Mouse (Mus musculus): Measurements from ENCODE around the gene Chrm3.

Gene Chrm3

GRCm38 (mm10) chr13:10236279-10236678 lies 124.4 kb downstream of the Chrm3 start:
- no peak for DNase-seq (ENCODE audit: low read depth, low spot score)

- DNase-seq (ENCODE audit: low read depth, low spot score): no peak
Measured at GRCm38 (mm10) chr13:10235391-10236169, 125.1 kb downstream of the Chrm3 start.

GRCm38 (mm10) chr13:10220403-10220802 lies 140.2 kb downstream of the Chrm3 start:
- DNase-seq (ENCODE audit: low read depth, low spot score): no peak

- no peak for DNase-seq (ENCODE audit: low read depth, low spot score)
Measured at GRCm38 (mm10) chr13:10212112-10212511, 148.5 kb downstream of the Chrm3 start.

- no peak for DNase-seq (ENCODE audit: low read depth, low spot score)
Measured at GRCm38 (mm10) chr13:10210522-10211244, 150.0 kb downstream of the Chrm3 start.

DNA sequence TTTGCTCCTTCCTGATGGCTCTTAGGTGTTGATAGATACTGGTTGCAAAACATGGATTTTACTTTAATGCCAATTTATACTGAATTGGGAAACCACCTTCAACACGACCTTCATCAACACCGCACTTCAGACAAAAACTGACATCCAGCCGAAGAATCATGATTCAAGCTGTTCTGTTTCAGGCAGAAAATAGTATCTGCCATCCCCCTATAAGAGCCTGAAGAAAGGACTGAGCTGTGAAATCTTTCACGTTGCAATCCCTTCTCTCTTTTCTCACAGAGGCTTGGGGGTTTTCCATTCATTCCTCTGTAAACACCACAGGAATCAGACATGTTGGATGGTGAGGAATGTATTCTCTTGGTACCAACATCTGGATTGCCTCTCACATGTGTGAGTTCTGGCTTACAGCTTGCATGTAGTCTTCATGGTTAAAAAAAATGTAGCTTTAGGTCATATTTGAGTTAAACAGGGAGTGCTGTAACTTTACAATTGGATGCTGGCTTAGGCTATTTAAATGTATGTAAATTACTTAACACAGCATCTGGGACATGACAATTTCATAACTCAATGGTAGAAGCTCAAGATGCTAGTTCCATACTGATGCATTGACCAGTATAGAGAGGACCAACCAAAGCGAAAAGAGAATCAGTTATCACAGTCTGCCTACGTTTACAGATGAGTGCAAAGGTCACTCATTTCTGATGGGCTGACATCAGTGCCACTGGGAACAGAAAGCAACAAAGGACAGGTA lies 161.3 kb downstream of the Chrm3 start:
- no peak for DNase-seq (ENCODE audit: low read depth, low spot score)

GRCm38 (mm10) chr13:10189829-10190228 lies 170.8 kb downstream of the Chrm3 start:
- no peak for DNase-seq (ENCODE audit: low read depth, low spot score)

DNA sequence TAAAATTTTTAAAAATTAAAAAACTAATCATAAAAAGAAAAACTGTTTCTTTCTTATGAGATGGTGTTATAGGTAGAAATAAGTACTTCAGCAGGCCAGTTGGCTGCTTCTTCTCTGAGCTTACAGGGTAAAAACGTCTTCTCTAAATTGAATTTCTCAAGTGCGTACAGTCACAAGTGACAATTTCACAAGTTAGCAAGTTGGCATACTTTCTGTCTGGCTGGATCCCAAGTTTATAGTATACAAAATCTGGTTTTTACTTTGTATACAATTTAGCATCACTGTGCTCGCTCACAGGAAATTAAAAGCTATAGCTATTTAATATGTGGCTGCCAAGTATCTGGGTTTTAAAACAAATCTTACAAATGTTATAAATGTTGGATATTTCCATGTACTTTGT lies 172.7 kb downstream of the Chrm3 start:
- DNase-seq (ENCODE audit: low read depth, low spot score): peak; percentile 28

- DNase-seq (ENCODE audit: low read depth, low spot score): no peak
Measured at GRCm38 (mm10) chr13:10183837-10184236, 176.8 kb downstream of the Chrm3 start.

- DNase-seq (ENCODE audit: low read depth, low spot score): no peak
Measured at GRCm38 (mm10) chr13:10182756-10183155, 177.9 kb downstream of the Chrm3 start.

DNA sequence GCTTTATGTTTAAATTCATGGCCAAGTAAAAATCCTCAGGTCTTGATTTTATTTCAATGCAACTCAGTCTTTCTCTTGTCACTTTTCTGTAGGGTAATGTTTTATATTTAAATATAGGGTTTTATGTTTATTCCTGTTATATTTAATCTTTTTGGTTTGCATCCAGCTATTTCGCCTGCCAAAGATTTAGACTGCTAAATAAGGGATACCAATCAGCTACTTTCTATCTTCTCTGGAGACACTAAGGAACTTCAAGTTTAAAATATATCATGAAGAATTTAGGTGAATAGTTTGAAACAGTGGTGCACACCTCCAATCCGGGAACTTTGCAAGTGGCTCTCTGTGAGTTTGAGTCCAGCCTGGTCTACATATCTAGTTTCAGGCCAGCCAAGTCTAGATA lies 190.1 kb downstream of the Chrm3 start:
- DNase-seq (ENCODE audit: low read depth, low spot score): no peak

- no peak for DNase-seq (ENCODE audit: low read depth, low spot score)
Measured at GRCm38 (mm10) chr13:10163354-10163753, 197.3 kb downstream of the Chrm3 start.

DNA sequence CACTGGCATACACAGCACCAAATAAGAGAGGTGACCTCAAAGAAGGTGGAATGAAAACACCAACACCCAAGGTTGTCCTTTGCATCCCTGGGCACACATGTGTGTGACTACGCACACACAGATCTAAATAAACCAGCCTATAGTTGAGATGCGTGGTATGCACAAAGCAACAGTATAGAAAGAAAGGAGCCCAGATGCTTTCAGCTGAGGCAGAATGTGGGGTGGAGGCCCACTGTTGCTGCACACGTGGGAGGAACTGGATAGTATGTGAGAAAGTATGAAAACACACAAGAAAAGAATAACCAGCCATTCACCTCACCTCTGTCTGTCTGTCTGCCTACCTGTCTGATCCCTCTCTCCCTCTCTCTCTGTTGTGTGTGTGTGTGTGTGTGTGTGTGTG lies 203.2 kb downstream of the Chrm3 start:
- no peak for DNase-seq (ENCODE audit: low read depth, low spot score)

GRCm38 (mm10) chr13:10140573-10140972 lies 220.1 kb downstream of the Chrm3 start:
- no peak for DNase-seq (ENCODE audit: low read depth, low spot score)

GRCm38 (mm10) chr13:10138878-10139277 lies 221.8 kb downstream of the Chrm3 start:
- DNase-seq (ENCODE audit: low read depth, low spot score): no peak

- no peak for DNase-seq (ENCODE audit: low read depth, low spot score)
Measured at GRCm38 (mm10) chr13:10131064-10131463, 229.6 kb downstream of the Chrm3 start.

GRCm38 (mm10) chr13:10112211-10112610 lies 248.4 kb downstream of the Chrm3 start:
- DNase-seq (ENCODE audit: low read depth, low spot score): no peak

GRCm38 (mm10) chr13:10109542-10109941 lies 251.1 kb downstream of the Chrm3 start:
- DNase-seq (ENCODE audit: low read depth, low spot score): no peak

DNA sequence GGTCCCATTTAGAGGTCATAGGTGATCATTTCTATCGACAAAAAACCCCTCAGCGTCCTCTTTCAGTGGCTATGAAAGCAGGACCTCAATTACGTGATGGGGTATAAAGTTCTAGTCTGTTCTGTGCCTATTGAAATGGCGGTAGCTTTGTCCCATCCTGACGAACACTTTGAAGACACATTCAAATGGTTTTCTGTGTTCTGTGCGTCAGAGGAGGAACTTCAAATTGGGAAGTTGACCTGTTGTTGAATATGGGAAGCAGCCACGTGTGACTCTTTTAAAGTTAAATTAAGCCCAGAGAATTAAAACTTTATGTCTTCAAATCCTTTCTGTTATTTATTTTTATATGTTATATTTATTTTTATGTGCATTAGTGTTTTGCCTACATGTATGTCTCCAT lies 253.3 kb downstream of the Chrm3 start:
- no peak for DNase-seq (ENCODE audit: low read depth, low spot score)

DNA sequence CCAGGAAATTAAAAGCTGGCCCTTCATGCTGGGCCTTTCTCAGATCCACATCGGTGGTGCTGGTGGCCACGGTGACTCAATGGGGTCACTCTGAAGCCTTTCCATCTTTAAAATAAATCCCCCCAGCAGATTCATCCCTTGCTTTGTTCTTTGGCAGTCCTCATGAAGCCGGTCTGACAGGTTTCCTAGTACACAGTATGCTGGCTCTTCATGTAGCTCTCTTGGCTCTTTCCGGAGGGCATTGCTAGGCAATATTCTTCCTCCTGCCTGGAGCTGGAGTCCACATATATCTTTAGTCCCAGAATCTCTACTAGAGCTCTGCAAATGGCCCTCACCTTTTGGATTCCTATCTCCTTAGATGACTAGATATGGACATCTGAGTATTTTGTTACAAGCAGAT lies 269.9 kb downstream of the Chrm3 start:
- DNase-seq (ENCODE audit: low read depth, low spot score): no peak

DNA sequence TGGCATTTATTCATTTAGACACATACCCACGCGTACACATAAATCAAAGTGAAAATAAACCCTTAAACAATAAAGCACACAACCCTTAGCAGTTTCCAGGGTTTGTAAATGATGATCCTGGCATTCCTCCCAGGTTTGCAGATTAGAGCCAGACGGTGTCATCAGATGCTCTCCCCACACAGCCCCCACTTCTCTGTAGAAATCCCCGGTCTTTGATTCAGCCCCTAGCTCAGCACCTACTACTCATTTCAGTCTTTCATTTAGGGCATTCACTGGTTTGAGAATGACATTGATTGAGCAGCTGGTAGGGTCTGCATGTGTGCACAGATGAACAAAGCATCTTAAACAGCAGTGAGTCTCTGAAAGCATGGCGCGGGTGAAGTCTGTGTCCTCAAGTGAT lies 274.3 kb downstream of the Chrm3 start:
- no peak for DNase-seq (ENCODE audit: low read depth, low spot score)

DNA sequence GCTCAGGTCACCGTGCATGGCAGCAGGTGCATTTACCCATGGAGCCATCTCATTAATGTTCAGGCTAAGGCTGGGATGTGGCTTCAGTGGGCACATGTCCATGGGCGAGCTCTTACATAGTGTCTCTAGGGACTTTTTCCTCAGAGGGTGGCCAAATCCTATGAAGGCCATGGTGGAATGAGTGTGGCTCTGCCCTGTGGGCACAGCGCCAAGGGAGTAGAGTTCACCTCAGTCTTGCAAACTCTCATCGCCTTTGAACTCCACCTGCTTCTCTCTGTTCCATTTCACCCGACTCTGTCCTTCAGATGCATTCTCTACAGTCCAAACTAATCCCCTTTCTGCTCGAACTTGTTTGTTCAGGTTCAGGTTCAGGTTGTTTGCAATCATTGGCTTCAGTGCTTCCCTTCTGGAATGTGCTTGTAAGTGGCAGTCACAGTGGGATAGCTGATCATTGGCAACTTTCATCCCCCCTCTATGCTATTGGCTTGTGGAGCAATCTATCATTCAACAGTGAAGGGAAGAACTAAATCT lies 278.7 kb downstream of the Chrm3 start:
- DNase-seq (ENCODE audit: low read depth, low spot score): no peak
